In genomic region chr5:46150825-46151224, GRCm38 (mm10) we compare ENCODE assay signal across 13 mouse cellular contexts.
A peak's percentile ranks its signal among the peaks of the same experiment; 100 is the strongest.
DNase-seq lines count a peak whose midpoint lies in the region; ATAC-seq and TF ChIP-seq lines count a peak whose summit lies in the region.
"Had no signal": no experiment of that assay in that cellular context is flagged by ENCODE, and none has a peak within 500 bp of the region (broad histone marks: within the 10 kb centered on the region; RNA-seq: fewer than 3 reads in every experiment).

No protein-coding gene starts in this region.

- H3K9me3 ChIP-seq in forebrain, embryonic 15.5 days: no peaks in the 10 kb centered on the region
- H3K9me3 ChIP-seq in midbrain, postnatal 0 days (ENCODE audit: low read length): no peaks in the 10 kb centered on the region
- H3K9me3 ChIP-seq: limb, embryonic 15.5 days; megakaryocyte, embryonic 14.5 days had no signal

- no peak for TF ChIP-seq CTCF in midbrain, postnatal 0 days (IDR thresholded peaks at IDR 0.05)

- peak; percentile 64 for ATAC-seq in forebrain, embryonic 15.5 days (replicated peaks)
- no peak for ATAC-seq in midbrain, postnatal 0 days (ENCODE audit: low FRiP score)

- 0 out of 2 replicates have a peak, but pooled peaks cover 3% of the 10 kb centered on the region for H3K27me3 ChIP-seq in forebrain, embryonic 15.5 days
- no peaks in the 10 kb centered on the region for H3K27me3 ChIP-seq in midbrain, postnatal 0 days (ENCODE audit: insufficient read depth, low read length)
- H3K27me3 ChIP-seq: limb, embryonic 15.5 days; megakaryocyte, embryonic 14.5 days had no signal

- intact Hi-C loops in left cerebral cortex, postnatal 14 days (cut with DNase I): no loop called here
- intact Hi-C loops in left cerebral cortex, postnatal 36 days (cut with DNase I): no loop called here

- no peak overlapping the region for H3K9ac ChIP-seq in forebrain, embryonic 15.5 days (replicated peaks)
- no peak overlapping the region for H3K9ac ChIP-seq in midbrain, postnatal 0 days (replicated peaks; ENCODE audit: low read length, poor library complexity, severe bottlenecking)
- H3K9ac ChIP-seq: limb, embryonic 15.5 days had no signal

- H3K36me3 ChIP-seq in forebrain, embryonic 15.5 days: no peaks in the 10 kb centered on the region
- no peaks in the 10 kb centered on the region for H3K36me3 ChIP-seq in midbrain, postnatal 0 days (ENCODE audit: insufficient read depth, low read length)
- H3K36me3 ChIP-seq: limb, embryonic 15.5 days had no signal

- 5% methylated on average over 6 of the region's 6 CpGs for WGBS in forebrain, embryonic 15.5 days
- WGBS in midbrain, postnatal 0 days: 22% methylated on average over 6 of the region's 6 CpGs

- no peak overlapping the region for H3K4me3 ChIP-seq in forebrain, embryonic 15.5 days
- no peak overlapping the region for H3K4me3 ChIP-seq in midbrain, postnatal 0 days (ENCODE audit: low read depth, low read length)
- H3K4me3 ChIP-seq: erythroblast, embryonic 14.5 days; limb, embryonic 15.5 days; megakaryocyte, embryonic 14.5 days had no signal

- H3K4me2 ChIP-seq in forebrain, embryonic 15.5 days (replicated peaks): 0 out of 2 replicates have a peak overlapping the region, but pooled peaks have one; percentile 2
- no peak overlapping the region for H3K4me2 ChIP-seq in midbrain, postnatal 0 days (ENCODE audit: low read depth, low read length, poor library complexity, severe bottlenecking)
- H3K4me2 ChIP-seq: limb, embryonic 15.5 days had no signal

- peak; percentile 9 to 29 for DNase-seq in adrenal gland, adult (ENCODE audit: inconsistent age in 2 of 2, low spot score in 1 of 2)
- no peak for DNase-seq in adrenal gland, postnatal 14 days
- DNase-seq in left cerebral cortex, postnatal 14 days (ENCODE audit: low spot score in 2 of 2): peak; percentile 1 to 6
- DNase-seq in left cerebral cortex, postnatal 36 days (ENCODE audit: low spot score in 2 of 2): no peak
- peak; percentile 47 for DNase-seq in midbrain, postnatal 0 days (ENCODE audit: low spot score)
- DNase-seq in urinary bladder, postnatal 14 days (ENCODE audit: low spot score): no peak
- DNase-seq in kidney, adult 11 months: no peak
- DNase-seq: right cerebral cortex, postnatal 25 days; thymus, postnatal 4 days had no signal

- H3K27ac ChIP-seq in forebrain, embryonic 15.5 days (replicated peaks): peak overlapping the region; percentile 20; the same call in 1 of the 2 replicates
- H3K27ac ChIP-seq in midbrain, postnatal 0 days (ENCODE audit: low read depth, low read length): no peak overlapping the region
- H3K27ac ChIP-seq: limb, embryonic 15.5 days had no signal

- H3K4me1 ChIP-seq in forebrain, embryonic 15.5 days: peaks cover 23% of the 10 kb centered on the region
- H3K4me1 ChIP-seq in midbrain, postnatal 0 days (ENCODE audit: insufficient read depth, low read length): no peaks in the 10 kb centered on the region; the same call in 1 of the 2 replicates
- H3K4me1 ChIP-seq: limb, embryonic 15.5 days; megakaryocyte, embryonic 14.5 days had no signal

Comparison
In these comparisons a context has a peak if more than half of its experiments do, and no peak if none do; other contexts are left out.
1. DNase-seq: peak in adrenal gland, adult (2 of 2), left cerebral cortex, postnatal 14 days (2 of 2) and midbrain, postnatal 0 days (single experiment); none in adrenal gland, postnatal 14 days (single experiment), left cerebral cortex, postnatal 36 days (0 of 2), urinary bladder, postnatal 14 days (single experiment) and kidney, adult 11 months (single experiment).